Mouse (Mus musculus): ENCODE measurements around the gene Tcta.

DNA sequence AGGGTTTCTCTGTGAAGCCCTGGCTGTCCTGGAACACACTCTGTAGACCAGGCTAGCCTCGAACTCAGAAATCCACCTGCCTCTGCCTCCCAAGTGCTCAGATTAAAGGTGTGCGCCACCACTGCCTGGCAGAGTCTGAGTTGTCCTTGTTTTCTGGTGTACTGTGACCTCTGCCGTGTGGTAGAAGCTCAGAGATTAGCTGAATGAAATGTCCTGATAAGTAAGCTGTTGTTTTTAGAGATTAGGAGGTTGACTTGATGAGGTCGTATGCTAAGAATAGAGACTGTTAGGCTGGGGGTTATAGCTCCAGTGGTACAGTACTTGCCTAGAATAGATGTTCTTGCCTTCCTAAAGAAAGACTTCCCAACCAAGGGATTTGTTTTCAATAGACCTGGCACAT lies 1.2 kb downstream of the Tcta start:
- no peak for TF ChIP-seq CTCF (IDR thresholded peaks at IDR 0.05; ENCODE audit: low read depth, low read length)
- TF ChIP-seq POLR2A (IDR thresholded peaks at IDR 0.05; ENCODE audit: borderline replicate concordance, low read depth, low read length) = no peak

Measured in bone marrow macrophage, adult 2 months (primary cell).